Mouse (Mus musculus) megakaryocyte, embryonic 14.5 days (primary cell): ENCODE measurements around the gene Cpm. TPM values are rescaled to one million over a fixed set of nuclear protein-coding genes. Genes with fewer than 3 reads are reported as not detected.
"Not testable (repeated sequence)": the region's sequence is repeated elsewhere in the genome, so short reads cannot be mapped to it uniquely, and the experiment has no call there.

Source experiments
- H3K27me3 ChIP-seq: replicated peaks from 2 replicates; pipeline ENCODE3; 2012; ENCODE audit warnings: inconsistent platforms
- H3K36me3 ChIP-seq: replicated peaks from 2 replicates; pipeline ENCODE3; 2012; ENCODE audit warnings: low read length, inconsistent platforms, mixed read lengths
- H3K4me1 ChIP-seq: 2 replicates; pipeline ENCODE4 v1.6.1; 2012; ENCODE audit warnings: inconsistent platforms
- H3K4me3 ChIP-seq: replicated peaks from 2 replicates; pipeline ENCODE3; 2012; ENCODE audit warnings: moderate library complexity, mild to moderate bottlenecking, inconsistent platforms
- H3K9me3 ChIP-seq: 2 replicates; pipeline ENCODE4 v1.6.1; 2012; ENCODE audit warnings: inconsistent platforms
- FLI1 ChIP-seq: IDR thresholded peaks from 2 replicates; pipeline ENCODE4 v1.6.1; 2012; ENCODE audit warnings: low read length, inconsistent platforms, mixed read lengths
- GATA1 ChIP-seq: IDR thresholded peaks from 3 replicates; pipeline ENCODE4 v1.6.1; 2012; ENCODE audit warnings: mixed read lengths, low read length, inconsistent platforms, borderline replicate concordance
- polyA plus RNA-seq: library from polyadenylated mRNA; stranded (reverse); fragments of >175 nt; gene quantifications from 2 replicates; pipeline ENCODE4 v1.2.3, GENCODE M21; 2012; ENCODE audit warnings: low replicate concordance; ENCODE audit not compliant: insufficient read depth

Cpm gene
- polyA plus RNA-seq, 1 experiment: not detected

- no peak for TF ChIP-seq FLI1
- no peak for TF ChIP-seq GATA1
- H3K4me1 ChIP-seq: no peaks in the 10 kb centered on the region
- H3K27me3 ChIP-seq: no peaks in the 10 kb centered on the region
Observed at GRCm38 (mm10) chr10:117585600-117586299, 43.5 kb upstream of the Cpm start.

GRCm38 (mm10) chr10:117586859-117587258 is 42.4 kb upstream of the Cpm start:
- no peak for TF ChIP-seq GATA1
- no peak for TF ChIP-seq FLI1
- H3K36me3 ChIP-seq: no peaks in the 10 kb centered on the region

More at GRCm38 (mm10) chr10:117585600-117586299, 43.5 kb upstream of the Cpm start:
- H3K4me3 ChIP-seq: no peak overlapping the region
- no peaks in the 10 kb centered on the region for H3K36me3 ChIP-seq
- H3K9me3 ChIP-seq: no peaks in the 10 kb centered on the region

GRCm38 (mm10) chr10:117587335-117587734 is 42.0 kb upstream of the Cpm start:
- no peaks in the 10 kb centered on the region for H3K27me3 ChIP-seq
- H3K36me3 ChIP-seq: no peaks in the 10 kb centered on the region
- no peaks in the 10 kb centered on the region for H3K4me1 ChIP-seq
- H3K9me3 ChIP-seq: no peaks in the 10 kb centered on the region
- TF ChIP-seq GATA1 (no peak), FLI1 (no peak)
- H3K4me3 ChIP-seq: no peak overlapping the region

More at GRCm38 (mm10) chr10:117586859-117587258, 42.4 kb upstream of the Cpm start:
- H3K27me3 ChIP-seq: no peaks in the 10 kb centered on the region
- no peak overlapping the region for H3K4me3 ChIP-seq
- no peaks in the 10 kb centered on the region for H3K9me3 ChIP-seq
- no peaks in the 10 kb centered on the region for H3K4me1 ChIP-seq

- H3K36me3 ChIP-seq, H3K27me3 ChIP-seq, H3K4me1 ChIP-seq, H3K9me3 ChIP-seq, H3K4me3 ChIP-seq: not testable (repeated sequence)
Observed at GRCm38 (mm10) chr10:117588416-117589143, 40.7 kb upstream of the Cpm start.

- H3K27me3 ChIP-seq: peaks cover 2% of the 10 kb centered on the region
- TF ChIP-seq GATA1 (no peak), FLI1 (no peak)
- no peak overlapping the region for H3K4me3 ChIP-seq
Observed at GRCm38 (mm10) chr10:117589144-117589940, 40.0 kb upstream of the Cpm start.

GRCm38 (mm10) chr10:117590331-117591301 is 38.7 kb upstream of the Cpm start:
- Histone ChIP-seq H3K4me1 (peaks cover 2% of the 10 kb centered on the region), H3K27me3 (peaks cover 2% of the 10 kb centered on the region), H3K36me3 (no peaks in the 10 kb centered on the region), H3K4me3 (no peak overlapping the region), H3K9me3 (peaks cover 9% of the 10 kb centered on the region)
- no peak for TF ChIP-seq GATA1
- TF ChIP-seq FLI1: no peak

More at GRCm38 (mm10) chr10:117589144-117589940, 40.0 kb upstream of the Cpm start:
- Histone ChIP-seq H3K9me3 (peaks cover 4% of the 10 kb centered on the region), H3K36me3 (no peaks in the 10 kb centered on the region), H3K4me1 (no peaks in the 10 kb centered on the region)

GRCm38 (mm10) chr10:117591766-117592165 is 37.5 kb upstream of the Cpm start:
- TF ChIP-seq FLI1 (no peak), GATA1 (no peak)
- peaks cover 9% of the 10 kb centered on the region for H3K9me3 ChIP-seq
- H3K36me3 ChIP-seq: no peaks in the 10 kb centered on the region
- H3K4me3 ChIP-seq: no peak overlapping the region
- H3K27me3 ChIP-seq: peaks cover 2% of the 10 kb centered on the region
- peaks cover 6% of the 10 kb centered on the region for H3K4me1 ChIP-seq

GRCm38 (mm10) chr10:117592306-117593040 is 36.8 kb upstream of the Cpm start:
- H3K27me3 ChIP-seq: peaks cover 2% of the 10 kb centered on the region
- TF ChIP-seq GATA1: no peak
- no peak for TF ChIP-seq FLI1
- no peaks in the 10 kb centered on the region for H3K36me3 ChIP-seq

GRCm38 (mm10) chr10:117593041-117593570 is 36.2 kb upstream of the Cpm start:
- Histone ChIP-seq H3K9me3 (peaks cover 9% of the 10 kb centered on the region), H3K36me3 (no peaks in the 10 kb centered on the region), H3K27me3 (peaks cover 2% of the 10 kb centered on the region), H3K4me3 (no peak overlapping the region), H3K4me1 (peaks cover 6% of the 10 kb centered on the region)
- TF ChIP-seq GATA1: no peak
- TF ChIP-seq FLI1: no peak

More at GRCm38 (mm10) chr10:117592306-117593040, 36.8 kb upstream of the Cpm start:
- Histone ChIP-seq H3K4me3 (no peak overlapping the region), H3K9me3 (peaks cover 9% of the 10 kb centered on the region), H3K4me1 (peaks cover 6% of the 10 kb centered on the region)
